Mouse (Mus musculus) liver (tissue): ENCODE data around the gene Cplx2.

Experiments
- DNase-seq: peaks from one replicate; pipeline ENCODE4 v3.0.0-alpha.2; 2020; ENCODE audit warnings: mixed read lengths

Cplx2 gene

DNA sequence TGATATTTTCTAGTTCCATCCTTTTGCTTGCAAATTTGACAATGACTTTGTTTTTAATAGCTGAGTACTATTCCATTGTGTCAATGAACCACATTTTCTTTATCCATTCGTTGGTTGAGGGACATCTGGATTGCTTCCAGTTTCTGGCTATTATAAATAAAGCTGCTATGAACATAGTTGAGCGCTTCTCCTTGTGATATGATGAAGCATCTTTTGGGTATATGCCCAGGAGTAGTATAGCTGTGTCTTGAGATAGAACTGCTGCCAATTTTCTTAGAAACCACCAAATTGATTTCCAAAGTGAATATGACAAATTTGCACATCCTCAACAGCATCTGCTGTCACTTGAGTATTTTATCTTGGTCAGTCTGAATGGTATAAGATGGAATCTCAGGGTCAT lies 34.7 kb downstream of the Cplx2 start:
- no peak for DNase-seq

GRCm38 (mm10) chr13:54411656-54412055 lies 40.5 kb downstream of the Cplx2 start:
- DNase-seq, result no peak

DNA sequence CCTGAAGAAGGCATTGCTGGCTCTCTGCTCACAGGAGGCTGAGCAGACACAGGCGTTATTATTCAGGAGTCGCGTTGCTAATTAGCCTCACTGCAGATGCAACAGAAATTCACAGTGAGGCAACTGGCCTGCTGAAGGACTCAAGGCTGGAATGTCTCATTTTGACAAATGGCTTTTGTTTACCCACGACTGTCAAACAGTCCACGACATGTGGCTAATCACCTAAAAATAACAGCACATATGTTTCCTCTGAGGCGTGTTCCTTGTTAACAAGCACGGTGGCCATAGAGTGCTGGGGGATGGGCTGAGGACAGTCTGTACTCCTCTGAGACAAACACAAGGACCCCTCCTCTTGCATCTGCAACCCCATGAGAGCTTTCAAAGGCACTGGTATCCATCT lies 41.1 kb downstream of the Cplx2 start:
- DNase-seq, result no peak

DNA sequence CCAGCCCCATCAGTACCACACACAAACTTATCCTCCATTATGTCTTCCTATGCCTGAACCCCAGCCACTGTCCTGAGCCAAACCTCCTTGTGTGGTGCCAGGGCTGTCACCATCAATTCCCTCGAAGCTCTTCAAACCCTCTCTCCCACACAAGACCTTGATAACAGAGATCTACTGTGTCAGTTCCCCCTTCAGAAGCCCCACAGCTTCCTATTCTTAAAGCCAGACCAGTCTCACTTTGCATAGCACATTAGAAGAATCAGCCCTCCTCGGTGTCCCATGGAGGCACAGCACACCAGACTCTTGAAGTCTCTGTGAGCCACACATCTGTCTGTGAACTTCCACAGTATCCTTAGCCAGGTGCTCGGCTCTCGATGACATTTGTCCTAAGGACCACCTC lies 41.6 kb downstream of the Cplx2 start:
- DNase-seq, result no peak

GRCm38 (mm10) chr13:54415059-54415458 lies 43.9 kb downstream of the Cplx2 start:
- DNase-seq, result no peak

GRCm38 (mm10) chr13:54418781-54419327 lies 47.7 kb downstream of the Cplx2 start:
- DNase-seq, result no peak

GRCm38 (mm10) chr13:54420226-54420625 lies 49.1 kb downstream of the Cplx2 start:
- no peak for DNase-seq

GRCm38 (mm10) chr13:54425269-54425668 lies 54.1 kb downstream of the Cplx2 start:
- peak; percentile 47 for DNase-seq

- no peak for DNase-seq
Measured at GRCm38 (mm10) chr13:54426781-54427655, 55.9 kb downstream of the Cplx2 start.

DNA sequence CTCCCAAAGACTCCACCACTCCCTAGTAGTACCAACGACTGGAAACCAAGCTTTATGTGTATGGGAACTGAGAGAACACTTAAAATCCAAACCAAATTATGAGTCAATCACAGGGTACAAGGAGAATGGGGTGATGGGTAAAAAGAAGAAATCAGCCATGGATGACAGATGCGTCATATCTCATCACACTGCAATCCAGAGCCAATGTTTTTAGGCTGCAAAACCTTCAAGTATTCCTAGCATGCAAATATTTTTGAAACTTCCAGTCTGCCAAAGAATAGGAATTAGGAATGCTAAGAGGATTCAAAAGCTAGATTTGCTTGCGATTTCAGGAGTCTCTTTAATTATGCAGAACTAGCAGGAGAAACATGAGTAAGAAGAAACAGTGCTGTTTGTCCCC lies 57.6 kb downstream of the Cplx2 start:
- no peak for DNase-seq

- no peak for DNase-seq
Measured at GRCm38 (mm10) chr13:54430051-54430450, 58.9 kb downstream of the Cplx2 start.

DNA sequence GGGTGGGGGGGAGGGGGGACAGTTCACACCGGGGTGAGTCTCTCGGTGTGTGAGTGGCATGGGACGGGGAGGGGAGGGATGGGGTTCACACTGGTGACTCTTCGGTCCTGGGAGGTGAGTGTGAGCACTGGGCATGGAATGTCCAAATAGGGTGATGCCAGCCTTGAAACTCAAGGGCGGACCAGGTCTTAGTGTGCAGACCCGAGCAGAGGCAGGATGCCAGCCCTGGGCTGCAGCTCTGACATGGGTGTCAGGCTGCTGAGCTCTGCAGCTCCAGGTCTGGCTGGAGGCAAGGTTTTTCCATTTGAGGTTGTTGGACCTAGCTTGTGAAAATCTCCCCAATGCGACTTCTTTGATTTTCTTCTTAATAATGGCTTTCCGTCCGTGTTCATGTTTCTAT lies 60.0 kb downstream of the Cplx2 start:
- DNase-seq, result no peak
